In the genomic region with DNA sequence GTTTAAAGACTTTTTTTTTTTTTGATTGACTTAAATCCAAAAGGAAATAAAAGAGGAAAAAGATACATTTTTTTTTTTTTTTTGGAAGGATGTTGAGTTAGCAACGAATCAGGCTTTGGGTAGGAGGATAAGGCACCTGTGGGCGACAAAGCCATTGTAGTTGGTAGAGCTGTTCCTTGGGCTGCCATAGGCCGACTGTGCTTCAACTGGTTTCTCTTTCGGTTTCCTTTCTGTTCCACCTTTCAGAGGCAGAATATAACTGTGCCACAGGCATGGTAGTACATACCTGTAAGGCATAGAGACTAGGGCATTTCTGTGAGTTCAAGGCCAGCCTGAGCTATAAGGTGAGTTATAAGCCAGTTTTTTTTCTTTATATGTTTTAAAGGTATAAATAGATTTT, we compare ENCODE assay signal across 24 mouse cellular contexts.
"Had no signal": no experiment of that assay in that cellular context is flagged by ENCODE, and none has a peak within 500 bp of the region (broad histone marks: within the 10 kb centered on the region; RNA-seq: fewer than 3 reads in every experiment).

No protein-coding gene starts in this region.

- H3K4me2 ChIP-seq: limb, embryonic 12.5 days; limb, embryonic 15.5 days; liver, embryonic 11.5 days; midbrain, embryonic 11.5 days; neural tube, embryonic 13.5 days had no signal

- H3K4me3 ChIP-seq: layer of hippocampus, adult 2 months; left cerebral cortex, adult 2 months; limb, embryonic 12.5 days; limb, embryonic 15.5 days; myocyte; neural tube, embryonic 13.5 days had no signal

- DNase-seq: kidney, adult 2 months; kidney, postnatal 25 days; layer of hippocampus, adult 9-11 months; layer of hippocampus, postnatal 36 days; left cerebral cortex, postnatal 4 days; liver, postnatal 0 days; lung, postnatal 14 days; lung, postnatal 4 days; midbrain, embryonic 14.5 days; retina, postnatal 1 day; right cerebral cortex, postnatal 25 days; spleen, adult 18-20 months; thymus, adult 18-20 months; thymus, postnatal 36 days had no signal

- H3K27ac ChIP-seq: kidney, postnatal 0 days; layer of hippocampus, adult 2 months; left cerebral cortex, adult 2 months; limb, embryonic 12.5 days; limb, embryonic 15.5 days; liver, embryonic 14.5 days; neural tube, embryonic 13.5 days had no signal

- H3K27me3 ChIP-seq: limb, embryonic 12.5 days; limb, embryonic 15.5 days; neural tube, embryonic 13.5 days had no signal

- H3K9ac ChIP-seq: limb, embryonic 12.5 days; limb, embryonic 15.5 days; liver, embryonic 14.5 days; liver, postnatal 0 days; neural tube, embryonic 13.5 days had no signal

- H3K4me1 ChIP-seq: limb, embryonic 12.5 days; neural tube, embryonic 13.5 days had no signal

- H3K9me3 ChIP-seq: limb, embryonic 12.5 days; limb, embryonic 15.5 days; neural tube, embryonic 13.5 days had no signal
